Mouse (Mus musculus): Measurements from ENCODE around the gene Clns1a. TPM values are rescaled to one million over a fixed set of nuclear protein-coding genes. Genes with fewer than 3 reads are reported as not detected.

Gene Clns1a
- polyA plus RNA-seq, 1 experiment from 2014 or later, result 233 TPM

DNA sequence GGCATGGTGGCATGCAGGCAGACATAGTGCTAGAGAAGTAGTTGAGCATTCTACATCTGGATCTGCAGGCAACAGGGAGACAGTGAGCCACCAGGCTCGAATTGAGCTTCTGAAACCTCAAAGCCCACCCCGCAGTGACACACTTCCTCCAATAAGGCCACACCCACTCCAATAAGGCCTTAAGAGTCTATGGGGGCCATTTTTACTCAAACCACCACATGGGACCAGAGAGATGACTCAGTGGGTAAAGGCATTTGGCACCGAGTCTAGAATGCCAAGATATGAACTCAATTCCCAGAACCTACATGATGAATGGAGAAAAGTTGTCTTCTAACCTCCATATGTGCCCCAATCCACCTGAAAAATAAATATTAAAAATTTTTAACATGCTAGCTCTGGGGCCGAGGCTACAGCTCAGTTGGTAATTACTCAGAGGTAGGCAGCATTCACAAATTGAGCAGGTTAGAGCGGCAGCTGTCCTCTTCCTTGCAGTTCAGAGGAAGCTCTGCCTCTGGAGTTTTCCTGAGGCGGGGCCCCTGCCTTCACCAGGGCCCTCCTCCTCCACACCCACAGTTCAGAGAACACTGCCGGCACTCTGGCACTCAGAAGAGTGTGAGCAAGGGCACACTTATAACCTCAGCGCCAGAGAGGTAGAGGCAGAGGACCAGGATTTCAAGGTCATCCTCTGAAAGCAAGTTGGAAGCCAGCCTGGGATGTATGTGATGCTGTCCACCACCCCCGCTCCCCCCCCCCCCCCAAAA, 70.2 kb downstream of the Clns1a start:
- H3K4me2 ChIP-seq (ENCODE audit: low read length), result no peak overlapping the region
- no peak for DNase-seq (ENCODE audit: low spot score)
- no peak for ATAC-seq
- no peaks in the 10 kb centered on the region for H3K36me3 ChIP-seq (ENCODE audit: control insufficient read depth, insufficient read depth, low read length)
- H3K4me3 ChIP-seq (ENCODE audit: low read depth, low read length), result no peak overlapping the region
- no peaks in the 10 kb centered on the region for H3K4me1 ChIP-seq (ENCODE audit: control insufficient read depth, insufficient read depth, low read length)
- WGBS, result 82% methylated on average over 9 of the region's 9 CpGs
- H3K9ac ChIP-seq (ENCODE audit: low read length), result no peak overlapping the region
- H3K9me3 ChIP-seq (replicated peaks; ENCODE audit: control insufficient read depth, low read length), result no peaks in the 10 kb centered on the region
- no peaks in the 10 kb centered on the region for H3K27me3 ChIP-seq (replicated peaks; ENCODE audit: control insufficient read depth, insufficient read depth, low read length)
- H3K27ac ChIP-seq (ENCODE audit: low read depth, low read length), result no peak overlapping the region

GRCm38 (mm10) chr7:97767841-97768240, 71.4 kb downstream of the Clns1a start:
- peak; percentile 27 for DNase-seq (ENCODE audit: low spot score)
- no peak overlapping the region for H3K9ac ChIP-seq (ENCODE audit: low read length)
- 76% methylated on average over 8 of the region's 8 CpGs for whole genome bisulfite sequencing
- H3K27me3 ChIP-seq (replicated peaks; ENCODE audit: control insufficient read depth, insufficient read depth, low read length), result no peaks in the 10 kb centered on the region
- H3K9me3 ChIP-seq (replicated peaks; ENCODE audit: control insufficient read depth, low read length), result no peaks in the 10 kb centered on the region
- H3K27ac ChIP-seq (ENCODE audit: low read depth, low read length), result no peak overlapping the region
- no peaks in the 10 kb centered on the region for H3K4me1 ChIP-seq (ENCODE audit: control insufficient read depth, insufficient read depth, low read length)
- no peaks in the 10 kb centered on the region for H3K36me3 ChIP-seq (ENCODE audit: control insufficient read depth, insufficient read depth, low read length)
- ATAC-seq, result peak; percentile 34; the same call in 1 of the 2 replicates
- no peak overlapping the region for H3K4me3 ChIP-seq (ENCODE audit: low read depth, low read length)
- no peak overlapping the region for H3K4me2 ChIP-seq (ENCODE audit: low read length)

DNA sequence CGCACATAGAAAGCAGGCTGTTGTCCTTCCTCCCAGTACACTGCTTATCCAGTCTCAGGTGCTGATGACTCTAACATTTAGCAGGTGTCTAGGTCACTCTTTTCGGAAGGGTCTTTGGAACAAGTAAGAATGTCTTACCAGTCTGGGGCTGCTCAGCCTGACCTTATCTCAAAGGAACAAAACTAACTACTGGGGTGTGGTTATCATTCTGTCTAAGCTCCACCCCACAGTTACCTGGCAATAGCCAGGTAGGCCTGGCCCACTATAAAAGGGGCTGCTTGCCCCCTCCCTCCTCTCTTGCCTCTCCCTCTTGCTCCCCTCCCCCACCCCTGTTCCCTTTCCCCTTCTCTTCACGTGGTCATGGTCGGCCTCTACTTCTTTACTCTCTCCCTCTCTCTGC, 72.6 kb downstream of the Clns1a start:
- Histone ChIP-seq H3K27ac (ENCODE audit: low read depth, low read length) (no peak overlapping the region), H3K36me3 (ENCODE audit: control insufficient read depth, insufficient read depth, low read length) (no peaks in the 10 kb centered on the region), H3K9me3 (replicated peaks; ENCODE audit: control insufficient read depth, low read length) (no peaks in the 10 kb centered on the region), H3K4me3 (ENCODE audit: low read depth, low read length) (no peak overlapping the region), H3K4me1 (ENCODE audit: control insufficient read depth, insufficient read depth, low read length) (no peaks in the 10 kb centered on the region), H3K4me2 (ENCODE audit: low read length) (no peak overlapping the region), H3K9ac (ENCODE audit: low read length) (no peak overlapping the region), H3K27me3 (replicated peaks; ENCODE audit: control insufficient read depth, insufficient read depth, low read length) (no peaks in the 10 kb centered on the region)
- ATAC-seq, result no peak
- 80% methylated on average over 4 of the region's 4 CpGs for WGBS
- DNase-seq (ENCODE audit: low spot score), result no peak

Other genes with a start within 250 kb of the Clns1a start
- gene Kctd14, start 245.3 kb upstream of the Clns1a start, polyA plus RNA-seq (2014; fragmentation: Nextera tagmentation; extraction: Ambion mirVana), result 1.4 and 1.8 TPM in 2 replicates
- 54.6 and 65.2 TPM in 2 replicates for gene Ints4, start 215.7 kb upstream of the Clns1a start, polyA plus RNA-seq (2014; fragmentation: Nextera tagmentation; extraction: Ambion mirVana)
- gene Aamdc, start 117.1 kb upstream of the Clns1a start, polyA plus RNA-seq (2014; fragmentation: Nextera tagmentation; extraction: Ambion mirVana), result 56.8 and 64.1 TPM in 2 replicates
- 21.4 and 25.5 TPM in 2 replicates for gene Rsf1, start 116.7 kb upstream of the Clns1a start, polyA plus RNA-seq (2014; fragmentation: Nextera tagmentation; extraction: Ambion mirVana)
- gene Aqp11, start 41.7 kb downstream of the Clns1a start, polyA plus RNA-seq (2014; fragmentation: Nextera tagmentation; extraction: Ambion mirVana), result 9.3 and 12.8 TPM in 2 replicates
- 131 and 140 TPM in 2 replicates for gene Pak1, start 91.9 kb downstream of the Clns1a start, polyA plus RNA-seq (2014; fragmentation: Nextera tagmentation; extraction: Ambion mirVana)
- not detected in 2 replicates for gene Gdpd4, start 223.3 kb downstream of the Clns1a start, polyA plus RNA-seq (2014; fragmentation: Nextera tagmentation; extraction: Ambion mirVana)